Mouse (Mus musculus) thymus, postnatal 4 days (tissue): ENCODE measurements around the gene Eps8l2.

Experiments used
- DNase-seq: peaks from one replicate; pipeline ENCODE4 v3.0.0; 2021

Eps8l2 gene

DNA sequence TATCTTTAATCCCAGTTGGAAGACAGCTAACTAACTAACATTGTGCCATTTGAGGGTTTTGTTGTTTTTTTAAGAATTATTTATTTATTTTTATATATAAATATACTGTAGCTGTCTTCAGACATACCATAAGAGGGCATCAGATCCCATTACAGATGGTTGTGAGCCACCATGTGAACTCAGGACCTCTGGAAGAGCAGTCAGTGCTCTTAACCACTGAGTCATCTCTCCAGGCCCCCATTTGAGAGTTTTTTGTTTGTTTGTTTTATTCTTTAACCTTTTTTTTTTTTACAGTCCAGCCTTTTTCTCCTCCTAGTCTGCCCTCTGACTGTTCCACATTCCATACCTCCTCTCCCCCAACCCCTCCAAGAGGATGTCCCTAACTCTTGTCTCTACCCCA is 8.0 kb upstream of the Eps8l2 start:
- DNase-seq, result no peak

DNA sequence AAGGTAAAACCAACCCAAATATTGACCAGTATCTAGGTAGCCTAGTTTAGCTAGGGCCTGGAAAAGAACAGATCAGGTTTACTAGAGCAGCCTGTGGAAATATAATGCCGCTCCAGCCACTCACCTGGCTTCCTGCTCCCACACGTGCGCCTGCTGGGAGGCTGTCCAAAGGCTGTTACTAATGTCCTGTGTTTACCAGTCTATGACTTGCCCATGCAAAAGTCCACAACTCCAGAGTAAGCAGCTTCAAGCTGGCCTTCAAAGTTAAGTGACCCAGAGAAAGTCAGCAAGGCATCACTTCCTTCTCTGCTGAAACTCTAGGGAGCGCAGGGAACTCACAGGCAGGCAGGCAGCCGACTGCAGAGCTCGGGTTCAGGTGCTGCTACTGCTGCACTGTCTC is 6.7 kb upstream of the Eps8l2 start:
- no peak for DNase-seq

- no peak for DNase-seq
Observed at GRCm38 (mm10) chr7:141335044-141335579, 3.6 kb upstream of the Eps8l2 start.

DNA sequence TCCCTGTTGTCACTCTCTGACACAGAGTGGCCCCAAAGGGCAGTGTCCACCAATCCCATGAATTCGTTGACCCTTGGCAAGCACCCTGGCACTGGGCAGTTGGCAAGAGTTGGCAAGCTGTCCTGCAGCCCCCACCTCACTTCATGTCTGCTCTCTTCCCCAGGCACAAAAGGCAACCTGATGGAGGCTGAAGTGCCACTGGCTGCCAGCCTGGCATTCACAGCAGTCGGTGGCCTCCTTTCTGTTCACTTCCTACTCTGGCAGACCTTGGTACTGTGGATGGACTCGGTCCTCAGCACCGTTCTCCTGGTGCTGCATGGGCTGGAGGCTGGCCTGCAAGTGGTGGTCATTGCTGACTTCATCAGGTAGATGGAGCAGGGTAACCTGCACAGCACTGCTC is 3.0 kb upstream of the Eps8l2 start:
- no peak for DNase-seq

- DNase-seq, result no peak
Observed at GRCm38 (mm10) chr7:141336296-141336695, 2.4 kb upstream of the Eps8l2 start.

- DNase-seq, result no peak
Observed at GRCm38 (mm10) chr7:141337716-141338416, 814 bp upstream of the Eps8l2 start.

- DNase-seq, result no peak
Observed at GRCm38 (mm10) chr7:141339215-141339920, 688 bp downstream of the Eps8l2 start.

DNA sequence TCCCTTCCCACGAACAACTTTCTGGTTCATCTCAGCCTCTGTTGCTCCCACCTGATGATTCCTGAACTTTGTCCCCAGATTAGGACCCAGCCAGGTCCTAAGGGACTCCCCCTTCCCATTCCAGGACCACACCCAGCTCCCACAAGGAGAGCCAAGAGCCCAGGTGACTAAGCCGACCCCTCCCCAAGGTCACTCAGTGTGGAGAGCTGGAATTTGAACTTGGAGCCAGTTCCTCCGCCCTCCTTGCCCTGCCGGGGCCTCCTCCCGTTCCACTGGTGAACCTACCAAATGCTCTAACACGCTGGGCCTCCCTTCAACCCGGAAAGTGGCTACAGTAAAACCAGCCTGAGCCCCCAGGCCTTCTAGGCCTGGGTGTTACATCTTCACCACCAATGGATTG is 1.3 kb downstream of the Eps8l2 start:
- no peak for DNase-seq

GRCm38 (mm10) chr7:141340476-141340875 is 1.8 kb downstream of the Eps8l2 start:
- DNase-seq, result no peak

GRCm38 (mm10) chr7:141341689-141342226 is 3.1 kb downstream of the Eps8l2 start:
- DNase-seq, result no peak

- DNase-seq, result no peak
Observed at GRCm38 (mm10) chr7:141343230-141343629, 4.5 kb downstream of the Eps8l2 start.

DNA sequence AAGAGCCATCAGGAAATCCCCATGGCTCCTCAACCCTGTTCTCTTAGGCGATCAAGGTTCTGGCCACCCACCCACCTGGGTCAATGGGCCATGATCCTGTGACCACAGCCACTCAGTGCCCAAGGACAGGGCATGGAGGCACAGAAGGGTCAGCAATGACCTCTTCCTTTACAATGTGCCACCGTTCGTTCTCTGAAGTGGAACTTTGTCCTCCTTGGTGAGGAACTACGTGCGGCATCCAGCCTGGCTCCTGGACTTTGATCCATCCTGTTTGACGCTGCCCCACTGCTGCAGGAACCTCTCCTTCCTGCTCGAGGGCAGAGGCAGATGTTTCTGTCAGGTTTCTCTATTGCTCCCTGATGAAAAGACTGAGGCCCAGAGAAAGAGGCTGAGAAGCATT is 5.0 kb downstream of the Eps8l2 start:
- no peak for DNase-seq

- no peak for DNase-seq
Observed at GRCm38 (mm10) chr7:141344787-141345186, 6.1 kb downstream of the Eps8l2 start.

DNA sequence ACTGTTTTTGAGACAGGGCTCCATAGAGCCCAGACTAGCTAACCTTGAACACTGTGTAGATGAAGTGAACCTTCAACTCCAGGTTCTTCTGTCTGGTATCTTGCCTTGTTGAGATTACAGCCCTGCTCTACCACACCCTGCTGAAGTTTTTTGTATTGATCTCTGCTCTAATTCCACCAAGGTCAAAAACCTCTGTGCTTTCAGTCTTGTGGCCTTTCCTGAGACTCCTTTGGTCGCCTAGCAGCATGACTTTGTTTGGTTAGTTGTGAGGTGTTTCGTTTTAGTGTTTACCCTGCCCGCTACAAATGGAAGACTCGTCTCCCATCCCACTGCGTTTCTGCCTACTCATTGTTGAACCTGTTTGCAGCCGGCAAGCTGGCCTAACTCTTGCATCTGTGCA is 12.4 kb downstream of the Eps8l2 start:
- no peak for DNase-seq

DNA sequence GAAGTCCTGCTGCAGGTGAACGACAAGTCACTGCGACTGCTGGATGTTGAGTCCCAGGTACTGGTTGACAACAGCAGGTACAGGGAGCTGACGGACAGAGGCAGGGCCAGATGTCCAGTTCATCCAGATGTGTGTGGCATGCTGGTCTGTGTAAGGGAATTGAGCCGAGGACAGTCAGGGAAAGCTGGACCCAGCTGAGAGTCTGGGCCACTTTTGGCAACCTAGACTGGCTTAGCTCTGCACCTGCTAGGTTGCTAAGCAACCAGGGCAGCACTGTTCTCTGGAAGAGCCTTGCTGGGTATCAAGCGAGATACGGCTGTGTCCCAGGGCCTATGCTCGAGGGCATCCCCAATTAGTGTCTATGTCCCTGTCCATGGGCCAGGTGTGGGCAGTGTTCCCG is 16.4 kb downstream of the Eps8l2 start:
- no peak for DNase-seq

GRCm38 (mm10) chr7:141355626-141356326 is 17.1 kb downstream of the Eps8l2 start:
- DNase-seq, result peak; percentile 52

DNA sequence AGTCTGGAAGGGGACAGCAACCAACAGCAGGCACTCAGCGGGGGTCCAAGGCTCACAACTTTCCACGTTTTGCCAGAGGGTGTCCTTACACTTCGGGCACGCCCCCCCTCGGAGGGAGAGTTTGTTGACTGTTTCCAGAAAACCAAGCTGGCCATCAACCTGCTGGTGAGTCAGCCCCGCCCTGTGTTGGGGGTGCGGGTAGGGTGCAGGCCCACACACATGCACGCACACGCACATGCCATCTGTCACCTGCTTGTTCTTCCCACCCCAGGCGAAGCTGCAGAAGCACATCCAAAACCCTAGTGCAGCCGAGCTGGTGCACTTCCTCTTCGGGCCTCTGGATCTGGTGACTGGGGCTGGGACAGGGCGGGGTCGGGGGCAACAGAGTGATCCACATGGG is 18.3 kb downstream of the Eps8l2 start:
- no peak for DNase-seq

- DNase-seq, result peak; percentile 59
Observed at GRCm38 (mm10) chr7:141361510-141361909, 22.8 kb downstream of the Eps8l2 start.

DNA sequence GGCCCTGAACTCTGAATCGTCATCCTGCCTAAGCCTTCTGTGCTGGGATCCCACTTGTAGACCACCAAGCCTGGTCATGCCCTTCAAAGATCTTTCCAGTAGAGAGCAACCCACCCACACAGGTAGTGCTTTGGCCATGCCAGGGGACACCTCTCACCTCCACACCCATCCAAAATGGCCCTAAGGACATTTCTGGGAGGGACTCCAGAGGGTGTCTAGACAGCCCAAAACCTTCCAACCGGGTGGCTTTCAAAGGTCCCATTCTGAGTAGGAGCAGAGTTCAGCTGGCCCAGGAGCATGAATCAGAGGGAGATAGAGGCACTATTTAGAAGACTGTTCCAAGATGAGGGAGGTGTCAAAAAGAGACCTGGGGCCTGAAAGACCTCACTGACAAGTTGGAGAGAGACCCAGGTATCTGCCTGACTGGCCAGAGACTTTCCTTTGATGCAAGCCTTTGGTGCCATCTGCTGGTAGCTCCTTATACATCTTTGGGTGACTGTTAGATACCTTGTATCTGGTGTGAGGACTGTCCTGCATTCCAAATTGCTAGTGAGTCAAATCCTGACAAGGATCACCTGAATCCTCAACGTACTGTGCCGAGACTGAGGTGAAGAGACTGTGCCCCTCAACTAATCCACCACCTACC is 24.5 kb downstream of the Eps8l2 start:
- DNase-seq, result peak; percentile 76

DNA sequence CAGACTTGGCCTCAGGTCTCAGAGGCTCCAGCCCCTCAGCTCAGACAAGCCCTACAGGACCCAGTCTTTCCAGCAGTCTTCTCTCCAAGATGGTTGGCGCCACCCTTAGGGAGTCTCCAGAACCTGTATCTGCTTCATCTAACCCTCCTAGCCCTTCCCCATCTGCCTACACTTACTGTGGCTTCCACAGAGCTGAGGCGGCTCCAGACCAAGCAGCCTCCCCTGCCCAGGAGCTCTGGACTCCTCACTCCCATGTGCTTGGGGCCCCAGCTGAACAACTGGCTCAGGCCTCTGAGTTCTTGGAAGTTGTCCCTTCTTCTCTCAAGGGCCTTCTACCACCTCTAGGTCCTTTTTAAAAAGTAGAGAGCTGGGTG is 25.1 kb downstream of the Eps8l2 start:
- DNase-seq, result no peak

DNA sequence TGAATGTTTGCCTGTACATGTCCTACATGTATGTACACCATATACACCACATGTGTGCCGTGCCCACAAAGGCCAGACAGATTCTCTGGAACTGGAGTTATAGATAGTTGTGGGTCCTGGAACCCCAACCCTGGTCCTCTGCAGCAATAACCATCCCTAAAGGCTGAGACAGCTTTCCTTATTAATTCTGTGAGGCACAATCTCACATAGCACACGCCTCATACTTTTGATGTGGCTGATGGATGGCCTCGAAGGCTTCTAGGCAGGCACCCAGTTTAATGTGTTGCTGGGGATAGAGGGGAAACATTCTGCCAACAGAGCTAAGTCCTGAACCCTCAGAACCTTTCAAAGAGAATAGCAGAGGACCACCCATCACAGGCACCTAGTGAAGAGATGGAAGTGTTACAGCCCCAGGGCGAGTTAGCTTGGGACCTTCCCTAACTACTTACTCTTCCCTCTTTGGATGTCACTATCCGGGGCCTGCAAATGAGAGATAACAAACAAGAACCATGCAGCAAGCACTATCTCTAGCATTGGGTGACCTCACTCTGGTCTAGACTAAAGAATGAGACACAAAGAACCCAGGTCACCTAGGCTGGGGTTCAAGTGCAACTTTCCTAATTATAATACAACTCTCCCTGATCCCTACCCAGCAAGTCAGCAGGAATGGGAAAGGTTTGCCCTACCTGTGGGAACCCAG is 25.8 kb downstream of the Eps8l2 start:
- no peak for DNase-seq

DNA sequence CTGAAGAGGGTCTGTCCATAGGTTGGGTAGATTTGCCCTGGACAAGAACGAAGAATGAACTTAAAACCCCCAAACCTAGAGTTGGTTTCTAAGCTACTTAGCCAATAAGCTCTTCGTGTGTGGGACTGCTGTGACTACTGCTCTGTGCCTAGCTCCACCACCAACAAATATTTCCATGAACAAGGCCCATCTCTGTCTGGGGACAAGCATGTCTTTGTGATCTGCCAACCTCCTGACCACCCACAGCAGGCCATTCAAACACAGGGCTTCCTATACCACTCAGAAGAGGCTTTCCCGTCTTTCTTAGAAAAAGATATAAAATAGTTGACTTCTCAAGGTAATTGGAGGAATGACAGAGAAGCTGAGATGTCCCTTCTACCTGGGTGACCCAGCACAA is 26.4 kb downstream of the Eps8l2 start:
- no peak for DNase-seq
